Mouse (Mus musculus) megakaryocyte, embryonic 14.5 days (primary cell): ENCODE results near the gene Pcdh19. TPM values are rescaled to one million over a fixed set of nuclear protein-coding genes. Genes with fewer than 3 reads are reported as not detected.

Experiments
- H3K27me3 ChIP-seq: replicated peaks from 2 replicates; pipeline ENCODE3; 2012; ENCODE audit warnings: inconsistent platforms
- H3K36me3 ChIP-seq: replicated peaks from 2 replicates; pipeline ENCODE3; 2012; ENCODE audit warnings: low read length, inconsistent platforms, mixed read lengths
- H3K4me1 ChIP-seq: 2 replicates; pipeline ENCODE4 v1.6.1; 2012; ENCODE audit warnings: inconsistent platforms
- H3K4me3 ChIP-seq: replicated peaks from 2 replicates; pipeline ENCODE3; 2012; ENCODE audit warnings: moderate library complexity, mild to moderate bottlenecking, inconsistent platforms
- H3K9me3 ChIP-seq: 2 replicates; pipeline ENCODE4 v1.6.1; 2012; ENCODE audit warnings: inconsistent platforms
- FLI1 ChIP-seq: IDR thresholded peaks from 2 replicates; pipeline ENCODE4 v1.6.1; 2012; ENCODE audit warnings: low read length, inconsistent platforms, mixed read lengths
- GATA1 ChIP-seq: IDR thresholded peaks from 3 replicates; pipeline ENCODE4 v1.6.1; 2012; ENCODE audit warnings: mixed read lengths, low read length, inconsistent platforms, borderline replicate concordance
- polyA plus RNA-seq: library from polyadenylated mRNA; stranded (reverse); fragments of >175 nt; gene quantifications from 2 replicates; pipeline ENCODE4 v1.2.3, GENCODE M21; 2012; ENCODE audit warnings: low replicate concordance; ENCODE audit not compliant: insufficient read depth

Gene Pcdh19
- polyA plus RNA-seq, 1 experiment, result not detected

- H3K9me3 ChIP-seq, result peaks cover 14% of the 10 kb centered on the region
- peaks cover 53% of the 10 kb centered on the region for H3K27me3 ChIP-seq
Observed at GRCm38 (mm10) chrX:133691581-133692391, 3.0 kb upstream of the Pcdh19 start.

GRCm38 (mm10) chrX:133690822-133691221 lies 2.0 kb upstream of the Pcdh19 start:
- TF ChIP-seq GATA1 (no peak), FLI1 (no peak)
- H3K27me3 ChIP-seq, result peaks cover 61% of the 10 kb centered on the region
- peaks cover 24% of the 10 kb centered on the region for H3K9me3 ChIP-seq
- peak overlapping the region; percentile 87 for H3K4me3 ChIP-seq
- H3K36me3 ChIP-seq, result no peaks in the 10 kb centered on the region
- H3K4me1 ChIP-seq, result peaks cover 23% of the 10 kb centered on the region

More at GRCm38 (mm10) chrX:133691581-133692391, 3.0 kb upstream of the Pcdh19 start:
- peak overlapping the region; percentile 87 for H3K4me3 ChIP-seq
- no peaks in the 10 kb centered on the region for H3K36me3 ChIP-seq
- TF ChIP-seq FLI1, result no peak
- TF ChIP-seq GATA1, result no peak
- peaks cover 16% of the 10 kb centered on the region for H3K4me1 ChIP-seq

- Histone ChIP-seq H3K4me3 (peak overlapping the region; percentile 64), H3K27me3 (peaks cover 67% of the 10 kb centered on the region), H3K9me3 (peaks cover 31% of the 10 kb centered on the region), H3K36me3 (no peaks in the 10 kb centered on the region), H3K4me1 (peaks cover 23% of the 10 kb centered on the region)
- TF ChIP-seq GATA1 (no peak), FLI1 (no peak)
Observed at GRCm38 (mm10) chrX:133689576-133690250, 926 bp upstream of the Pcdh19 start.

GRCm38 (mm10) chrX:133688156-133688555 lies 631 bp downstream of the Pcdh19 start:
- TF ChIP-seq GATA1 (no peak), FLI1 (no peak)
- Histone ChIP-seq H3K4me3 (peak overlapping the region; percentile 91), H3K27me3 (peaks cover 70% of the 10 kb centered on the region), H3K4me1 (peaks cover 23% of the 10 kb centered on the region), H3K36me3 (no peaks in the 10 kb centered on the region), H3K9me3 (peaks cover 31% of the 10 kb centered on the region)

- Histone ChIP-seq H3K4me1 (peaks cover 23% of the 10 kb centered on the region), H3K36me3 (no peaks in the 10 kb centered on the region), H3K9me3 (peaks cover 31% of the 10 kb centered on the region), H3K27me3 (peaks cover 70% of the 10 kb centered on the region), H3K4me3 (peak overlapping the region; percentile 59)
- TF ChIP-seq GATA1, result no peak
- TF ChIP-seq FLI1, result no peak
Observed at GRCm38 (mm10) chrX:133687666-133688151, 1.1 kb downstream of the Pcdh19 start.

- Histone ChIP-seq H3K36me3 (no peaks in the 10 kb centered on the region), H3K9me3 (peaks cover 31% of the 10 kb centered on the region), H3K4me1 (peaks cover 23% of the 10 kb centered on the region), H3K27me3 (peaks cover 77% of the 10 kb centered on the region), H3K4me3 (no peak overlapping the region)
- no peak for TF ChIP-seq GATA1
- TF ChIP-seq FLI1, result no peak
Observed at GRCm38 (mm10) chrX:133686533-133687311, 2.1 kb downstream of the Pcdh19 start.

- TF ChIP-seq GATA1 (no peak), FLI1 (no peak)
- peaks cover 31% of the 10 kb centered on the region for H3K9me3 ChIP-seq
- H3K4me3 ChIP-seq, result no peak overlapping the region
- H3K27me3 ChIP-seq, result peaks cover 75% of the 10 kb centered on the region
- peaks cover 23% of the 10 kb centered on the region for H3K4me1 ChIP-seq
- H3K36me3 ChIP-seq, result no peaks in the 10 kb centered on the region
Observed at GRCm38 (mm10) chrX:133685572-133685971, 3.2 kb downstream of the Pcdh19 start.

GRCm38 (mm10) chrX:133683961-133684360 lies 4.8 kb downstream of the Pcdh19 start:
- Histone ChIP-seq H3K4me1 (peaks cover 16% of the 10 kb centered on the region), H3K4me3 (no peak overlapping the region)

GRCm38 (mm10) chrX:133675121-133675520 lies 13.7 kb downstream of the Pcdh19 start:
- H3K9me3 ChIP-seq, result no peaks in the 10 kb centered on the region
- no peaks in the 10 kb centered on the region for H3K36me3 ChIP-seq
- H3K27me3 ChIP-seq, result peaks cover 11% of the 10 kb centered on the region
- no peaks in the 10 kb centered on the region for H3K4me1 ChIP-seq
- H3K4me3 ChIP-seq, result no peak overlapping the region
- TF ChIP-seq GATA1, result no peak
- TF ChIP-seq FLI1, result no peak

More at GRCm38 (mm10) chrX:133683961-133684360, 4.8 kb downstream of the Pcdh19 start:
- H3K9me3 ChIP-seq, result peaks cover 31% of the 10 kb centered on the region
- peaks cover 66% of the 10 kb centered on the region for H3K27me3 ChIP-seq
- TF ChIP-seq FLI1 (no peak), GATA1 (no peak)
- no peaks in the 10 kb centered on the region for H3K36me3 ChIP-seq
